Mouse (Mus musculus): ENCODE measurements around the gene Gm4216. TPM values are rescaled to one million over a fixed set of nuclear protein-coding genes. Genes with fewer than 3 reads are reported as not detected.

Gene Gm4216
- not detected in 2 replicates for polyA plus RNA-seq (2015; fragmentation: Nextera tagmentation; extraction: Ambion mirVana)

GRCm38 (mm10) chr7:23019823-23020222 lies at the start of gene Gm4216:
Gene Gm4216 (minus strand): TSS chr7:23019923.

GRCm38 (mm10) chr7:23067356-23067755 lies 47.6 kb upstream of the Gm4216 start, which contains the start of gene Gm8720:
Gene Gm8720 (minus strand): TSS chr7:23067456.

GRCm38 (mm10) chr7:23055240-23055639 lies 35.5 kb upstream of the Gm4216 start, which contains the start of gene Vmn1r163:
Gene Vmn1r163 (plus strand): TSS chr7:23055540.

GRCm38 (mm10) chr7:22984573-22984972 lies 35.1 kb downstream of the Gm4216 start, which contains the start of gene Gm4214:
Gene Gm4214 (minus strand): TSS chr7:22984673.

Other genes with a start within 250 kb of the Gm4216 start
- not detected in 2 replicates for gene Vmn1r158, start 229.1 kb downstream of the Gm4216 start, polyA plus RNA-seq (2015; fragmentation: Nextera tagmentation; extraction: Ambion mirVana)
- gene Vmn1r159, start 176.3 kb downstream of the Gm4216 start, polyA plus RNA-seq (2015; fragmentation: Nextera tagmentation; extraction: Ambion mirVana) = not detected in 2 replicates
- gene Vmn1r160, start 148.7 kb downstream of the Gm4216 start, polyA plus RNA-seq (2015; fragmentation: Nextera tagmentation; extraction: Ambion mirVana) = not detected in 2 replicates
- gene Gm4214, start 35.2 kb downstream of the Gm4216 start, polyA plus RNA-seq (2015; fragmentation: Nextera tagmentation; extraction: Ambion mirVana) = not detected in 2 replicates
- not detected in 2 replicates for gene Vmn1r163, start 35.6 kb upstream of the Gm4216 start, polyA plus RNA-seq (2015; fragmentation: Nextera tagmentation; extraction: Ambion mirVana)
- not detected in 2 replicates for gene Gm8720, start 47.5 kb upstream of the Gm4216 start, polyA plus RNA-seq (2015; fragmentation: Nextera tagmentation; extraction: Ambion mirVana)
- not detected in 2 replicates for gene Gm10662, start 124.6 kb upstream of the Gm4216 start, polyA plus RNA-seq (2015; fragmentation: Nextera tagmentation; extraction: Ambion mirVana)
- gene Vmn1r165, start 197.4 kb upstream of the Gm4216 start, polyA plus RNA-seq (2015; fragmentation: Nextera tagmentation; extraction: Ambion mirVana) = not detected in 2 replicates
- not detected in 2 replicates for gene Vmn1r166, start 231.8 kb upstream of the Gm4216 start, polyA plus RNA-seq (2015; fragmentation: Nextera tagmentation; extraction: Ambion mirVana)

All from skeletal muscle tissue, postnatal 0 days (tissue).